Mouse (Mus musculus) lung, postnatal 0 days (tissue): ENCODE data around the gene Ypel3.

Source experiments
- CTCF ChIP-seq: IDR thresholded peaks from 2 replicates; pipeline ENCODE4 v1.5.1; 2016; ENCODE audit warnings: antibody characterized with exemption, mild to moderate bottlenecking
- EP300 ChIP-seq: IDR thresholded peaks from 2 replicates; pipeline ENCODE4 v1.6.1; 2016; ENCODE audit warnings: antibody characterized with exemption, mild to moderate bottlenecking, control low read depth

DNA sequence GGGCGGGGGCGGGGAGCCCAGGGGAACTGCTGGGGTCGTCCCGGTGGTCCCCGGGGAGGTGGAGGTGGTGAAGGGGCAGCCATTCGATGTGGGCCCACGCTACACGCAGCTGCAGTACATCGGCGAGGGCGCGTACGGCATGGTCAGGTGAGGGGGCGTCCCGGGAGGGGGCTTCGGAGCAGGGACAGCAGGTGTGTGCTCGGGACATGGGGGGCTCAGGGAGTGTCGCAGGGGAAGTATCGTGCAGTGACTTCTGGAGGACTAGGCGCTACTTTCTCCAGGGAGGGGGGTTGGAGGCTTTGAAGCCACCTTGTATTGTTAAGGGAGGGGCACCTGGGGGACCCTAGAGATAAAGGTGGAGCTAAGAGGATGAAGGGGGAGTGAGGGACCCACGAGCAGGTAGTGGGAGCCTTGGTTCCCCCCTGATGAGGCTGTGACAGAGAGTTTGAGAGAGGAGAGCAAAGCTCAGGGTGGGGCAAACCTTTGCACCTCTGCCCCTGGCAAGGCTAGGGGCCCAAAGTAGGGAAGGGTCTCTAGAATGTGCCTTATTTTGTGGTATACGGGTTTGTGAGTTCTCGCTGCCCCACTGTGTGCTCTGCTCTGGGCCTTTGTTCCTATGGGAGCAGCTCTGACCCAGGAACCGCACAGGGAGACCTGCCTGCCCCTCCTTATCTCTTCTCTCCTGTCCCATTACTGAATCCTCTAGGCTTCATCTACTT lies 16.9 kb upstream of the Ypel3 start:
- TF ChIP-seq EP300 (no peak), CTCF (no peak)
